Mouse (Mus musculus): ENCODE measurements around the gene Vps13d.

Gene Vps13d

DNA sequence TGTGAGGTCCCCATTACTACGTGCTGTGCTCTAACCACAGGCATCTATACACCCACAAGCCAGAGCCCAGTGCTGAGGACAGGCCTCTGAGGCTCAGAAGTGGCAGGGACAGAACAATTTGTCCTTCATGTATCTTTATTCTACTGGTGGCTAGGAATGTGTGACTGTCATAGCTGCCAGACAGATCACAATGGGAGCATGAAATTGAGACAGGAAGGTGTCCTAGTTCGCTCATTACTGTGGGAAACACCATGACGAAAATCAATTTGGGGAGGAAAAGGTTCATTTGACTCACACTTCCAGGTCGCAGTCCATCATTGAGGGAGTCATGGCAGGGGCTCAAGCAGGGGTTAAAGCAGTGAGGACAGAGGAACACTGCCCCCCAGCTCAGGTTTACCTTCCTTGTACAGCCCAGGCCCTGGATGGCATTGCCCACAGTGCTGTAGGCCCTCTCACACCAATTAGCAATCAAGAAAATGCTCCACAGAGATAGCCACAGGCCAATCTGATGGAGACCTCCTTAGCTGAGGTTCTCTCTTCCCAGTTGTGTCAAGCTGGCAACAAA is 254.9 kb downstream of the Vps13d start:
- no peak for DNase-seq (ENCODE audit: low spot score)

DNA sequence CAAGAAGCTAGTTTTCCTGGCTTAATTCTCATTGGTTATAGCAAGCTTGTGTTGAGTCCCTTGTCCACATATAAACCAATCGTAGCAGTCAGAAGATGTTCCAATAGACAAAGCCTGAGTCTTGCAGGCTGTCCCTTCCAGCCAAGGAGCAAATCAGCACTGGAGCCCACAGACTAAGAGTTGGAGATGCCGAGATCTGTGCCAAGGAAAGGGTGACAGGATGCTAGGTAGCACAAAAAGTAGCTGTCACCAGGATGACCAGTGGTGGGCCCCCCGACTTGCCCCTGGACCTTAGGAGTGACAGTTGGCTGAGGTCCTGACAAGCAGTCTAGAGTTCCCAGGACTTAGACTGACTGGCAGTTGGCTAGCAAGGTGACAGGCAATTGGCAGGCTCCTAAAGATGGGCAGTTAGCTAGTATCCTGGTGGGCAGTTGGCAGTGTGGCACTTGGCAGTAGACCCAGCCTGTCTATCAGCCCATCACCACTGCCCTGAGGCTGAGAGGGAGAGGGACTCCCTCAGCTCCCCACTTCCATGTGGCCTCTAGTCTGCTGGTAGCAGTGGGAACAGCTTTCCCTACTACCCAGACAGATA is 258.1 kb downstream of the Vps13d start:
- DNase-seq (ENCODE audit: low spot score) = no peak

DNA sequence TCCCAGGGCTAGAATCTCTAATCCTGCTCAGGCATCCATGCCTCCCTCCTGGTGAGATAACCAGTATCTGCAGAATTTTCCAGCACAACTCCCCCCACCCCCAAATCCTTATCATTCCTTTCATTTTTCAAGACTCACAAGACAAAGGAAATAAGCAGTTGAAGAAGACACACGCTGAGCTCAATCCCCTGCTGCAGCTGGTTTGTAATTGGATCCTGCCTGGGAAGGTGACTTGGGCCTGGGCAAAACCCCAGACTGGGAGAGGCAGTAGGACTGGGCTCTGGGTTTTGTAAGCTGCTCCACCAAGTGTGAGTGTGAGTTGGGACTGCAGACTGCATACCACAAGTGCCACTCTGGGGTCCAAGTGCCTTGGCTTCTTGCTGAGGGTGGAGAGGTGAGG is 260.3 kb downstream of the Vps13d start:
- no peak for DNase-seq (ENCODE audit: low spot score)

DNA sequence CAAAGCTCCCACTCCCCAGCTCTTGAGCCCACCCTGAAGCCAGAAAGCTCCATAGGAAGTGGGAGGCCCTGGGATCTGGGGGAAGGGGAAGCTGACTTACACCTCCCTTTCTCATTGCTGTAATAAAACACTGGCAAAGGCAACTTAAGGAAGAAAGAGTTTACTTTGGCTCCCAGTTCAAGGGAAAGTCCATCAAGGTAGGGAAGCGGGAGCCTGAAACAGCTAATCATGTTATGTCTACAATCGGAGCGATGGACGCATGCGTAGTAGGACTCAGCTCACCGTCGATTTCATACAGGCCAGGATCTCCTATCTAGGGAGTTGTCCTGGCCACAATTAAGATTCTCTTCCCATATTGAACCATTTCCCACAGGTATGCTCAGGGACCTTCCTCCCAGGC is 263.6 kb downstream of the Vps13d start:
- DNase-seq (ENCODE audit: low spot score) = no peak

DNA sequence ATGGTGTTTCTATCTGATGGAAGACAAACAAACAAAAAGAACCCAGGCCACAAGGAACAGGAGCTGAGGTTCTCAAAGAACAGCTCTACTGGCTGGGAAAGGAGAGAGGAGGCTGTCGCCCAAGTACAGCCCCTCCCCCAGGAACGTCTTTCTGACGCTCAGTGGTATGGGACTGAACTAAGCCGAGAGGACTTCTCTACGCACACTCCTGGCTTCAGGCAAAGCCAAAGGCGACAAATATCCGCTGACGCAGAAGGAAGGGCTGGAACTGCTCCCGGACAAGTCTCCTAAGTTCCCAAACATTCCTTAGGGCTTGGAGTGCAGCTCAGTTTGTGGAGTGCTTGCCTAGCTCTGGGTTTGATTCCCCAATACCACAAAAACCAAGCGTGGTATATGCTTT is 264.4 kb downstream of the Vps13d start:
- DNase-seq (ENCODE audit: low spot score) = no peak

DNA sequence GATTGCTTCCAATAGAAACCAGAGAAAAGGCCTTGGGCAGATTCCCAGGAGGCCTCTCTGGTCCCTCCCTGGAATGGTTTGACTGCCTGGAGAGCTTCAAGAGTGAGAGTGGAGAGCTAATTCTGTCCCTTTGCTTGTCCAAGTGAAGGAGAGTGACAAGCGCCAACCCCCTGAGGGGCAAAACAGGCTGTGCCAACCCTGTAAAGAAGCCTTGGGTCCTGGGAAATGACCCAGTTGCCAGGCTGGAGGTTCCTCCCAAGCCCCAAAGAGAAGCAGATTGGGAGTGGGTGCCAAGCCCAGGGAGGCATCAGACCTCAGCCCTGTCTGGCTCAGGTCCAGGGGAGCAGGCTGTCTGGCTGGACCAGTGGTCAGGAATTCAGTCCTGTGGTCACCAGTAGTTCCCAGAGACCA is 265.0 kb downstream of the Vps13d start:
- DNase-seq (ENCODE audit: low spot score) = no peak

DNA sequence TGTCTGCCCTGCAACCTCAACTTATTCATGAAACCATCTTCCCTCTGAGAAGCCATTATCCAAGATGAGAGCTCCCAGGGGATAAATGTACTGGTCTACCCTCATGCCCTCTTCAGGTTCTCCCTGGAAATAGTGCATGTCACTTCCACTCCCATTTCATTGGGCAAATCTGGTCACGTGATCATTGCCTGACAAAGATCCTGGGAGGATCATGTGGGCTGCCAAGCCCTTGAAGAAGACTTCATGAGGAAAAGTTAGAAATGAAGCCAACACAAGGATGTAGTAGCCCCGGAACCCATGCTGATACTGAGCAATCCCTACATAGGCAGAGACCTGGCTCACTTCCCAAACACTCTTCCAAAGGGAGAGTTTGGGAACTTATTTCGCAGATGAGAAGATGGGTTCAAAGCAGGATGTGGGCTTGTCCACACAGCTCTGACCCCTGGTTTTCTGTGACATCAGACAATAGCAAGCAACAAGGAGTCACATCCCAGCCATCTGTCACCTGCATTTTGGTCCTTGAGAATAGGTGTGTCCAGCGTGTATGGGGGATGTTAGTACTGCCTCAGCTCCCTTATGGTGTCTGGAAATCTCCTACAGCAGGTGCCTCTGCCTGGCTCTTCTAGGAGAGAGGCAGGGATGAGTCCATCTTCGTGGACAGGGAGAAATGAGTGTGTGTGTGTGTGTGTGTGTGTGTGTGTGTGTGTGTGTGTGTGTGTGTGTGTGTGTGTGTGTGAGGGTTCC is 265.9 kb downstream of the Vps13d start:
- no peak for DNase-seq (ENCODE audit: low spot score)
